Mouse (Mus musculus) thymus, postnatal 4 days (tissue): Measurements from ENCODE around the gene Prkca.

Experiments
- DNase-seq: peaks from one replicate; pipeline ENCODE4 v3.0.0; 2021

Prkca gene

GRCm38 (mm10) chr11:107982225-107982896, 361.4 kb downstream of the Prkca start:
- DNase-seq, result peak; percentile 51

GRCm38 (mm10) chr11:107979497-107980174, 364.1 kb downstream of the Prkca start:
- DNase-seq, result no peak

- DNase-seq, result no peak
These were observed 373.8 kb downstream of the Prkca start for GRCm38 (mm10) chr11:107969943-107970342.

- DNase-seq, result no peak
These were observed 375.6 kb downstream of the Prkca start for GRCm38 (mm10) chr11:107968147-107968546.

- DNase-seq, result no peak
These were observed 377.5 kb downstream of the Prkca start for GRCm38 (mm10) chr11:107966229-107966628.

- DNase-seq, result no peak
These were observed 378.3 kb downstream of the Prkca start for GRCm38 (mm10) chr11:107965449-107965848.

GRCm38 (mm10) chr11:107957566-107958350, 386.0 kb downstream of the Prkca start:
- DNase-seq, result no peak

GRCm38 (mm10) chr11:107955191-107956062, 388.3 kb downstream of the Prkca start:
- no peak for DNase-seq

- no peak for DNase-seq
These were observed 392.3 kb downstream of the Prkca start for GRCm38 (mm10) chr11:107951431-107951830.

- DNase-seq, result no peak
These were observed 393.1 kb downstream of the Prkca start for GRCm38 (mm10) chr11:107950658-107951057.

- DNase-seq, result no peak
These were observed 393.5 kb downstream of the Prkca start for GRCm38 (mm10) chr11:107950211-107950610.

- no peak for DNase-seq
These were observed 395.8 kb downstream of the Prkca start for GRCm38 (mm10) chr11:107947951-107948350.

- DNase-seq, result no peak
These were observed 396.9 kb downstream of the Prkca start for GRCm38 (mm10) chr11:107946823-107947222.

- DNase-seq, result no peak
These were observed 406.8 kb downstream of the Prkca start for GRCm38 (mm10) chr11:107936929-107937328.

- DNase-seq, result no peak
These were observed 412.0 kb downstream of the Prkca start for GRCm38 (mm10) chr11:107931721-107932120.

- no peak for DNase-seq
These were observed 412.4 kb downstream of the Prkca start for GRCm38 (mm10) chr11:107931288-107931687.

GRCm38 (mm10) chr11:107929712-107930111, 414.0 kb downstream of the Prkca start:
- no peak for DNase-seq

- DNase-seq, result no peak
These were observed 423.7 kb downstream of the Prkca start for GRCm38 (mm10) chr11:107919852-107920508.

- DNase-seq, result no peak
These were observed 425.9 kb downstream of the Prkca start for GRCm38 (mm10) chr11:107917721-107918235.

GRCm38 (mm10) chr11:107914634-107915226, 429.0 kb downstream of the Prkca start, which contains the start of gene Cacng5:
TSS of gene Cacng5 (minus strand) at chr11:107915055.
- DNase-seq, result no peak

- no peak for DNase-seq
These were observed 430.4 kb downstream of the Prkca start for GRCm38 (mm10) chr11:107913317-107913716.
